Mouse (Mus musculus): Measurements from ENCODE around the gene Fam163a.

- TF ChIP-seq CTCF (IDR thresholded peaks at IDR 0.05; ENCODE audit: borderline replicate concordance, control insufficient read depth, extremely low read depth, insufficient read depth, low read length, poor library complexity) (no peak), POLR2A (IDR thresholded peaks at IDR 0.05; ENCODE audit: control insufficient read depth, extremely low read depth, insufficient read depth, low read length, poor library complexity) (no peak)
These were observed 718 bp downstream of the Fam163a start for GRCm38 (mm10) chr1:156203961-156204655.
